Mouse (Mus musculus) small intestine, adult 2 months (tissue): ENCODE data around the gene Hoxa13.

ENCODE experiments used
- CTCF ChIP-seq: fragments of 200-500 bp; IDR thresholded peaks from 2 replicates; pipeline ENCODE4 v1.5.1; 2012; ENCODE audit warnings: low read depth, mild to moderate bottlenecking, control low read depth, inconsistent platforms, low read length, moderate library complexity, mixed read lengths; ENCODE audit not compliant: insufficient replicate concordance, insufficient read length; ENCODE audit errors: extremely low read depth
- POLR2A ChIP-seq: fragments of 200-500 bp; IDR thresholded peaks from 2 replicates; pipeline ENCODE4 v1.6.1; 2012; ENCODE audit warnings: low read depth, mild to moderate bottlenecking, control low read depth, inconsistent platforms, low read length, moderate library complexity

- TF ChIP-seq CTCF = no peak
- TF ChIP-seq POLR2A = no peak
These were observed 6.5 kb upstream of the Hoxa13 start for GRCm38 (mm10) chr6:52267221-52267620.
